Mouse (Mus musculus) midbrain, postnatal 0 days (tissue): Measurements from ENCODE around the gene Stk39. TPM values are rescaled to one million over a fixed set of nuclear protein-coding genes. Genes with fewer than 3 reads are reported as not detected.

Source experiments
- ATAC-seq: fragments of 200-750 bp; cut with Nextera tagmentation; 2 replicates; pipeline ENCODE4 v1.8.0; 2017; ENCODE audit warnings: moderate number of reproducible peaks, mild to moderate bottlenecking, moderate TSS enrichment, moderate library complexity; ENCODE audit not compliant: low FRiP score
- DNase-seq: peaks from one replicate; pipeline ENCODE4 v3.0.0-alpha.2; 2015; ENCODE audit warnings: low spot score
- H3K27ac ChIP-seq: fragments of 300-500 bp; sonication (generic); 2 replicates; pipeline ENCODE4 v1.5.1; 2014; ENCODE audit warnings: low read depth, mild to moderate bottlenecking, low read length, mixed read lengths
- H3K27me3 ChIP-seq: fragments of 300-500 bp; sonication (generic); 2 replicates; pipeline ENCODE4 v1.6.1; 2014; ENCODE audit warnings: low read length, control low read depth, mixed read lengths; ENCODE audit not compliant: insufficient read depth
- H3K36me3 ChIP-seq: fragments of 300-500 bp; sonication (generic); 2 replicates; pipeline ENCODE4 v1.6.1; 2014; ENCODE audit warnings: low read length, control low read depth, mixed read lengths; ENCODE audit not compliant: insufficient read depth
- H3K4me1 ChIP-seq: fragments of 300-500 bp; sonication (generic); 2 replicates; pipeline ENCODE4 v1.6.1; 2014; ENCODE audit warnings: mild to moderate bottlenecking, control low read depth, antibody characterized with exemption, low read length, mixed read lengths; ENCODE audit not compliant: insufficient read depth
- H3K4me2 ChIP-seq: fragments of 300-500 bp; sonication (generic); 2 replicates; pipeline ENCODE4 v1.6.1; 2014; ENCODE audit warnings: low read depth, mild to moderate bottlenecking, low read length, mixed read lengths; ENCODE audit not compliant: poor library complexity, severe bottlenecking
- H3K4me3 ChIP-seq: fragments of 300-500 bp; sonication (generic); 2 replicates; pipeline ENCODE4 v1.5.1; 2014; ENCODE audit warnings: low read depth, mild to moderate bottlenecking, low read length, moderate library complexity
- H3K9ac ChIP-seq: fragments of 300-500 bp; sonication (generic); replicated peaks from 2 replicates; pipeline ENCODE4 v1.6.1; 2014; ENCODE audit warnings: mild to moderate bottlenecking, low read length, moderate library complexity, mixed read lengths; ENCODE audit not compliant: poor library complexity, severe bottlenecking
- H3K9me3 ChIP-seq: fragments of 300-500 bp; sonication (generic); 2 replicates; pipeline ENCODE4 v1.6.1; 2016; ENCODE audit warnings: low read length, control low read depth
- CTCF ChIP-seq: IDR thresholded peaks from 2 replicates; pipeline ENCODE4 v1.5.1; 2016; ENCODE audit warnings: antibody characterized with exemption, mild to moderate bottlenecking
- WGBS: fragments of 180-500 bp; shearing (Covaris S2); extraction: QIAGEN DNeasy Blood & Tissue Kit; methylation state at CpG from one replicate; pipeline ENCODE4 v1.1.7; 2014; 5-methylcytosine and 5-hydroxymethylcytosine counted together
- polyA plus RNA-seq: library from polyadenylated mRNA; unstranded; fragments of >200 nt; fragmentation: Nextera tagmentation; extraction: Ambion mirVana; gene quantifications from 2 replicates; pipeline ENCODE4 v1.2.1, GENCODE M21; 2015
- total RNA-seq: library from RNA; depleted of rRNA; stranded (reverse); fragments of >200 nt; gene quantifications from 2 replicates; pipeline ENCODE4 v1.2.3, GENCODE M21; 2014

Stk39 gene
- total and polyA plus RNA-seq, 2 experiments from 2014 or later = 23.4 to 33.9 TPM

DNA sequence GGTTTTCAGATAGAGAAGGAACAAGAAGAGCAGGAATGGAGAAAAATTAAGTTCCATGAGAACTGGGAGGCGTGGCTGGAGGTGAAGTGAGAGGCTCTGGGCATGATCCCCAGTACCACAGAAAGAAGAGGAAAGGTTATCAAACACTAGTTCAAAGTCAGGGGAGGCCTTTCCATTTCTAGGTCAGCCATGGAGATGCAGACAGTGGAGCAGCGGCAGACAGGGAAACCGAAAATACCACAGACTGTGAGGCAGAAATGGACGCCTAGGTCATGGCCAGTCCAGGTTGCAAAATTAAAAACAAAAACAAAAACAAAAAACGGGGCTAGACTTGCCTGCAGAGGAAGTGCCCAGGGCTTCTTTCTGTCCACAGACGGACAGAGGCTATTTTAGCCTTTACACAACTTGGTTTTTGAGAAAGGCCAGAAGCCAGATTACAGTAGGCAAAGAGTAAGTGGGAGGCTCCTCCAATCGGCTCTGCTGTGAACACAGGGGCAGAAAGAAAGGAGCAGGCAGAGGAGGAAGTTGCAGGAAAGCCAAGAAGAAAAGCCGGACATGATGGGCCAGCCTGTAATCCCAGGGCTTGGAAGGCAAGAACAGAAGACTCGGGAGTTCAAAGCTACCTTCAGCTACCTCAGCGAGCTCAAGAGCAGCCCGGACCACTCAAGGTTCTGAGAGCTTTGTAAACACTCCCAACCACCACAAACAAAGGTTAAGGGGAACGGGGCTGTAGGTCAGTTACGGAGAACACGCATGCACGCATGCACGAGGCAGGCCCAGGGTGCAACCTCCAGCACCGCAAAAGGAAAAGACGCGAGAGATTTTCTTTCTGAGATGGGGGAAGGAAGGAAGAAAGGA is 6.6 kb downstream of the Stk39 start:
- no peak for TF ChIP-seq CTCF
- H3K27ac ChIP-seq = no peak overlapping the region
- H3K4me1 ChIP-seq = no peaks in the 10 kb centered on the region
- no peaks in the 10 kb centered on the region for H3K9me3 ChIP-seq
- no peak overlapping the region for H3K4me2 ChIP-seq
- no peak overlapping the region for H3K4me3 ChIP-seq
- no peaks in the 10 kb centered on the region for H3K27me3 ChIP-seq
- WGBS = 78% methylated on average over 19 of the region's 19 CpGs
- no peak for ATAC-seq
- H3K9ac ChIP-seq = no peak overlapping the region
- DNase-seq = no peak
- no peaks in the 10 kb centered on the region for H3K36me3 ChIP-seq

DNA sequence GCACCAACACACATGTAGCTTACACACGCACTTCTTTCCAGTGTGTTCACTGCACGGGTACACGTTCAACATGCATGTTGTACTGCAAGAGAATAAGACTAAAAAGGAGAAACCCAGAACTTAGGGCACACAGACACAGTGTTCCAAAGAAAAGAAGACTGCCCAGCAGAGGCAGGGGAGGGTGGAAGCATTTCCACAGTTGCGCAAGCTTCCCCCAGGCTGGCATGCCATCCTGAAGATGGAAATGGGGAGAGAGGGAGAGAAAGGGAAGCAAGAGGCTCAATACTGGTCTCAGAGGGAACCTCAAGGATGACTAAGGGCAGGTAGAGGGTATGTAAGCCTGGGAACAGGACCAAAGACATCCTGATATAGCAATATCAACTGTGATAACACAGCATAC is 7.6 kb downstream of the Stk39 start:
- H3K9ac ChIP-seq = no peak overlapping the region
- H3K27ac ChIP-seq = no peak overlapping the region
- DNase-seq (no peak), ATAC-seq (no peak)
- no peaks in the 10 kb centered on the region for H3K27me3 ChIP-seq
- no peaks in the 10 kb centered on the region for H3K4me1 ChIP-seq
- no peaks in the 10 kb centered on the region for H3K9me3 ChIP-seq
- 95% methylated on average over 4 of the region's 4 CpGs for WGBS
- H3K4me3 ChIP-seq = no peak overlapping the region
- TF ChIP-seq CTCF = no peak
- no peaks in the 10 kb centered on the region for H3K36me3 ChIP-seq
- H3K4me2 ChIP-seq = no peak overlapping the region

DNA sequence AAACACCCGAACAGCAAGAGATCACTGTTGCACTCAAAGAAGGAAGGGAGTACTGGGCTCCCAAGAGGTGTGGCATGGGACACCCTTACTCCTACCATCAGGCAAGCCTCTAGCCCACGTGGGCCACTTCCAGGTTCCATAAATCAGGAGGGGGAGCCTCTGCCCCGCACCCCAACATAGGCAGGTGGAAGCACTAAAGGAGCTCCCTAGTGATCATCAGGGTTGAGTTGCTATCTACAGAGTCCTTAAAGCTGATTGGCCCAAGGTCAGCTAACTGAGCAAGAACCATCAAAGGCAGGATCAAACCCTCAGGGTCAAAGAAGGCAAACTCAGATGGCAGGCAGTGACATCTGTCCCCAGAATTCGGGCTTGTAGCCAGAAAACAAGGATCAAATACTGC is 8.3 kb downstream of the Stk39 start:
- WGBS = 86% methylated on average over 4 of the region's 4 CpGs
- no peak for DNase-seq
- Histone ChIP-seq H3K9ac (no peak overlapping the region), H3K9me3 (no peaks in the 10 kb centered on the region), H3K4me1 (no peaks in the 10 kb centered on the region), H3K4me2 (no peak overlapping the region), H3K36me3 (no peaks in the 10 kb centered on the region), H3K4me3 (no peak overlapping the region), H3K27ac (no peak overlapping the region), H3K27me3 (no peaks in the 10 kb centered on the region)
- ATAC-seq = no peak
- no peak for TF ChIP-seq CTCF

DNA sequence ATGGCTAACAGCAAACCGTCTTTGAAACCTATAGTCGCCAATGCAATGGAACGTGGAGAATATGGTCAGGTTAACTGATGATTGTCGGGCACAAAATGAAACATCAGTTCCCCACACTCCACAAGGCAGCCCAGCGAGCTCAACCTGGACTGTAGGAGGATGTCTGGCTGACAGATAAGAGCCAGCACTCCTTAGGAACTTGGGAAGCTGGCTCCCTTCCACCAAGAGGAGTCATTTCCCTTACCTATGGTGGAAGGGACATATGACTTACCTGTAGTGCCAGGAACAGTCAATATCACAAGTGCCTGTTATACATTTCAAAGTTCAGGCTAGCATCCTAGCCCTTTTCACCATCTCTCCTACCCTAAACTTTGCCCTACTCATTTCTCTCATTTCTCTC is 14.0 kb downstream of the Stk39 start:
- no peak overlapping the region for H3K4me3 ChIP-seq
- no peak for DNase-seq
- H3K27ac ChIP-seq = no peak overlapping the region
- no peaks in the 10 kb centered on the region for H3K27me3 ChIP-seq
- H3K9ac ChIP-seq = no peak overlapping the region
- no peak overlapping the region for H3K4me2 ChIP-seq
- H3K4me1 ChIP-seq = no peaks in the 10 kb centered on the region
- no peaks in the 10 kb centered on the region for H3K36me3 ChIP-seq
- 94% methylated on average over 5 of the region's 5 CpGs for WGBS
- no peak for TF ChIP-seq CTCF
- H3K9me3 ChIP-seq = no peaks in the 10 kb centered on the region
- ATAC-seq = no peak

DNA sequence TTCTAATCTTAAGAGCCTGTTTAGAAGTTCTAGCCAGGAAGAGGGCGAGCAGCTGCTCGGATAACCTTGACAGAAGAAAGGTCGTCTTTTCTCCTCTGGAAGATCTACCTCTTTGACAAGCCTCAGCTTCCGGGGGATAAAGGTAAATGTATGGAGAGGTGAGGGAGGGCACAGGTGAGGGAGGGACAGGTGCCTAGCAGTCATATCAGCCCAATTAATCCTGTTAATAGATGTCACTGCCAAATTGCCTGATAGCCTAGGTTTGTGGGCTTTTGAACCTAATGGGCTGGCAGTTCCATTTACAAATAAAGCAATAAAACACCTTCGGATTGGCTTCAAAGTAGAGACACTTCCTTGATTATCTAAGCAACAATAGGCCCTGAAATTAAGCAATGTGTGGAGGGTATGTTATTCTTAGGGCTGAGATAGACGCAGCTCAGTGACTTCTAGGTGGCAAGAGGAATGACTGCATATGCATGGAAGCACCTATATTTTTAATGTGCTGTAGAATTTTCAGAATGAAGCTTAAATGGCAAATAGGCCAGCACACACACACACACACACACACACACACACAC is 14.5 kb downstream of the Stk39 start:
- TF ChIP-seq CTCF = no peak
- 83% methylated on average over 6 of the region's 6 CpGs for WGBS
- Histone ChIP-seq H3K9me3 (no peaks in the 10 kb centered on the region), H3K27me3 (no peaks in the 10 kb centered on the region), H3K4me3 (no peak overlapping the region), H3K36me3 (no peaks in the 10 kb centered on the region), H3K4me2 (no peak overlapping the region), H3K27ac (no peak overlapping the region), H3K9ac (no peak overlapping the region), H3K4me1 (no peaks in the 10 kb centered on the region)
- ATAC-seq (no peak), DNase-seq (no peak)

DNA sequence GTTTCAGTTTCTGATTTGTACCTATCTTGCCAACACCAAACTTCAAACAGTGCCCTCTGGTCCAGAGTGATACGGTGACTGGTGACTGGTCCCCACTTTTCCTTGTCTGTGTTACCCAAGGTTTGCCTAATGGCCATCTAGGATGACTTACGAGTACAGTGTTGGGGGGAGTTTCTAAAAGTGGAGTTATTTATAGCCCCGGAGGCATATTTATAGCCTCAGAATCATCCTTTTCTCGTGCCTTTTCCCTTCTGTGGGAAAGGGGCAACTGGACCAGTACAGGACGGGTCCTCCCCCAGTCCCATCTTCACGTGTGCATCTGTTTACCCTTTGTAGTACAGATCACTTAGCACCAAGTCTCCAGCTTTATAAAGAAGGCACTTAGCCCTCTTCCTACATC is 15.2 kb downstream of the Stk39 start:
- H3K36me3 ChIP-seq = no peaks in the 10 kb centered on the region
- H3K4me1 ChIP-seq = no peaks in the 10 kb centered on the region
- no peak for TF ChIP-seq CTCF
- H3K27me3 ChIP-seq = no peaks in the 10 kb centered on the region
- no peak overlapping the region for H3K4me2 ChIP-seq
- ATAC-seq (no peak), DNase-seq (no peak)
- H3K9me3 ChIP-seq = no peaks in the 10 kb centered on the region
- no peak overlapping the region for H3K9ac ChIP-seq
- no peak overlapping the region for H3K4me3 ChIP-seq
- 95% methylated on average over 6 of the region's 6 CpGs for WGBS
- H3K27ac ChIP-seq = no peak overlapping the region
